Mouse (Mus musculus) spleen, adult 2 months (tissue): ENCODE measurements around the gene Tmeff2. TPM values are rescaled to one million over a fixed set of nuclear protein-coding genes. Genes with fewer than 3 reads are reported as not detected.

Experiments
- DNase-seq, 2 experiments: peaks; one replicate each; pipeline versions ENCODE4 v3.0.0 to v3.0.0-alpha.2; 2012 to 2021; ENCODE audit warnings: low spot score in 2 of 2, low read depth in 1 of 2
- H3K27ac ChIP-seq: fragments of 200-500 bp; 2 replicates; pipeline ENCODE4 v1.5.1; 2012; ENCODE audit warnings: low read length, inconsistent platforms; ENCODE audit not compliant: insufficient read depth
- H3K27me3 ChIP-seq: fragments of 200-500 bp; 2 replicates; pipeline ENCODE4 v1.6.1; 2012; ENCODE audit warnings: mild to moderate bottlenecking, moderate library complexity, low read length, inconsistent platforms; ENCODE audit not compliant: control insufficient read depth, insufficient read depth
- H3K36me3 ChIP-seq: fragments of 200-500 bp; 2 replicates; pipeline ENCODE4 v1.6.1; 2012; ENCODE audit warnings: mild to moderate bottlenecking, low read length, inconsistent platforms; ENCODE audit not compliant: control insufficient read depth, insufficient read depth
- H3K4me1 ChIP-seq: fragments of 200-500 bp; 2 replicates; pipeline ENCODE4 v1.6.1; 2011; ENCODE audit warnings: inconsistent platforms; ENCODE audit not compliant: control insufficient read depth, insufficient read depth, insufficient read length
- H3K4me3 ChIP-seq: fragments of 200-500 bp; 2 replicates; pipeline ENCODE4 v1.5.1; 2011; ENCODE audit warnings: mild to moderate bottlenecking, inconsistent platforms; ENCODE audit not compliant: insufficient read depth, insufficient read length; ENCODE audit errors: extremely low read depth
- CTCF ChIP-seq: fragments of 200-500 bp; IDR thresholded peaks from 2 replicates; pipeline ENCODE4 v1.5.1; 2011; ENCODE audit warnings: mild to moderate bottlenecking, inconsistent platforms; ENCODE audit not compliant: insufficient read depth, insufficient read length, insufficient replicate concordance; ENCODE audit errors: extremely low read depth
- POLR2A ChIP-seq: fragments of 200-500 bp; IDR thresholded peaks from 2 replicates; pipeline ENCODE4 v1.6.1; 2011; ENCODE audit warnings: low read depth, low read length, inconsistent platforms
- WGBS: fragments of 180-500 bp; shearing (Covaris S2); methylation state at CpG from one replicate; pipeline ENCODE4 v1.1.7; 2018; 5-methylcytosine and 5-hydroxymethylcytosine counted together
- polyA plus RNA-seq: library from polyadenylated mRNA; depleted of rRNA; stranded (reverse); fragments of >200 nt; gene quantifications from 2 replicates; pipeline ENCODE4 v1.2.3, GENCODE M21; 2012

Gene Tmeff2
- polyA plus RNA-seq, 1 experiment = 0.05 TPM

DNA sequence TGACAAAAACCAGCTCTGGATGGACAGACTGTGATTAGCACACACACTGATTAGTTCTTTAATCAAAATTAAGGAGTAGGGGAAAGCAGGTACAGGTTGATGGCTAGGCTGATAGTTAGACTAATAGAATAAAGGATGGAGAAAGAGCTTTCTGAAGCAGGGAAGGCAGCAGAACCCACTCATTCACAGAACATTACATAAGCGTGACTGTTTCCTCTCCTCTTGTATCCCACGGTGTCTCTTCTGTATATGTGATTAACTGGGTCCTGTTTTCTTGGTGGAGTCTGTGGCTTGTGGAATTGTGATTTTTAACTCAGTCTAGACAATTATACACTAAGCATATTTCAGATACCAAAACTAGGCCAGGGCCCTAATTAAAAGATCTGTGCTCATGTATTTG, 217.4 kb downstream of the Tmeff2 start:
- Histone ChIP-seq H3K27me3 (no peaks in the 10 kb centered on the region), H3K27ac (no peak overlapping the region), H3K4me1 (no peaks in the 10 kb centered on the region), H3K4me3 (no peak overlapping the region), H3K36me3 (no peaks in the 10 kb centered on the region)
- DNase-seq = no peak
- 86% methylated on average over 2 of the region's 2 CpGs for WGBS
- TF ChIP-seq CTCF (no peak), POLR2A (no peak)

DNA sequence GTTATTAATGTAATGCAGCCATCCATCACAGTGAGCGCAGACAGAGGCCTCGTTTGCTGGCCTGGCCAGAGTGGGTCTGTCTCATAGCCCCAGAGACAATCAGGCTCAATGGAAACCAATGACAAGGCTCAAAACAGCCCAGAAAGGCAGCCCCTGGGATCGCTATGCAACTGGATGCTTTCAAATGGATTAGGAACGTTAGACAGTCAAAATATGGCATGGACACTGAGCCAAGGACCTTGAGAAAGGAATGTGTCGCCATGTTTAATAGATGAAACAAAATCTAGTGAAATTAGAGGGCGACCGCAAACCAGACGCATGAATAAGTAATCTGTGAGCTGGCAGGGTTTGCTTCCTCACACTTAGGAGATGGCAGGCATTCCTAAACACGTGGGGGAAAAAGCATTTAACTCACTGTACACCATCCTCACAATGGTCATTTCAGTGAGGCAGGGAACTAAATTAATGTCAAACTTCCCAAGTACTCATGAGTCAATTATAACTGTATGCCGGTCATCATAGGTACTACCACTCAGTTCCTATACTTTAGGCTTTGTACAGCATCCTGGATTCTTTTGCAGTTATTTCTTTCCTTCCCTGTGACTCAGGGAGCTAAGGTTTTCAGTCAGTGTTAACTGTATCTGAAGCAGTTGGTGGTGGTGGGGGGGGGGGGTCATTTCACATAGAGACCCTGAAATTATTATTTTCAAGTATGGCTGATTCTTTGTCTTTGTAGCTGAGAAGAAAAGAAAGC, 225.4 kb downstream of the Tmeff2 start:
- no peak for DNase-seq
- WGBS = 81% methylated on average over 10 of the region's 10 CpGs
- no peak overlapping the region for H3K4me3 ChIP-seq
- H3K27me3 ChIP-seq = no peaks in the 10 kb centered on the region
- H3K4me1 ChIP-seq = no peaks in the 10 kb centered on the region
- no peak for TF ChIP-seq POLR2A
- no peak for TF ChIP-seq CTCF
- H3K27ac ChIP-seq = no peak overlapping the region
- no peaks in the 10 kb centered on the region for H3K36me3 ChIP-seq

DNA sequence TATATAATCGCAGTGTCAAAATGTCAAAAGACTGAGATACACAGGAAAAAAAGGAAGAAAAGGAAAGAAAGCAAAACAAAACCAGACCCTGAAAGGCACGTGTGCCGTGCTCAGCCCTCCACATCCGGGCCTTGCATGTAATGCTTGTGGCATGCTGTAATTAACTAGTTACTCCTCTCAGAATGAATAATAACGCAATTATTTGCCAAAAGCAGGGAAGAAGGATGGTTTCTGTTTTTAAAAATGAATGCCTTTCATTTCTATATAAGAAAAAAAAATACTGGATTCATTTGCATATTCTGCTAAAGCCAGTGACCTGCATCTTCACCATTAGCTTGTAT, 225.9 kb downstream of the Tmeff2 start:
- H3K4me1 ChIP-seq = no peaks in the 10 kb centered on the region
- DNase-seq = no peak
- no peak overlapping the region for H3K4me3 ChIP-seq
- H3K36me3 ChIP-seq = no peaks in the 10 kb centered on the region
- no peak overlapping the region for H3K27ac ChIP-seq
- no peak for TF ChIP-seq CTCF
- TF ChIP-seq POLR2A = no peak
- 58% methylated on average over 5 of the region's 5 CpGs for WGBS
- H3K27me3 ChIP-seq = no peaks in the 10 kb centered on the region

DNA sequence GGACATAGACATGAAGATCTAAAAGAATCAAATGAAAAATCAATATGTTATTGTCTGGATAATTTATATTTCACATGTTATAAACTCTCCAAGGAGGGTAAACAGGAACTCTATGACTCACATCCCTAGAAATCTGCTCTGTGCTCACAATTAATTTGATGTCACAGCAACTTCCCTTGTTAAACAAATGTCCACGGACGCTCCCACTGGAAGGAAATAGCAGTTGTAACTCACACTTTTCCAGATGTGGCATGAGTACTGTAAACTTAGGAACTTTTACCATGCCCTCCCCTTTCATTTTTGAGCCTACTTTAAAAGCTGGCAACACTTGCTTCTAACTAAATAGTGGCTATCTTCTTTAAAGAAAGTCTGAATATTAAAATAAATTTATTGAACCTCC, 236.3 kb downstream of the Tmeff2 start:
- Histone ChIP-seq H3K4me3 (no peak overlapping the region), H3K36me3 (no peaks in the 10 kb centered on the region), H3K27ac (no peak overlapping the region), H3K27me3 (no peaks in the 10 kb centered on the region), H3K4me1 (no peaks in the 10 kb centered on the region)
- 57% methylated on average over 2 of the region's 2 CpGs for WGBS
- no peak for DNase-seq
- TF ChIP-seq CTCF (no peak), POLR2A (no peak)

DNA sequence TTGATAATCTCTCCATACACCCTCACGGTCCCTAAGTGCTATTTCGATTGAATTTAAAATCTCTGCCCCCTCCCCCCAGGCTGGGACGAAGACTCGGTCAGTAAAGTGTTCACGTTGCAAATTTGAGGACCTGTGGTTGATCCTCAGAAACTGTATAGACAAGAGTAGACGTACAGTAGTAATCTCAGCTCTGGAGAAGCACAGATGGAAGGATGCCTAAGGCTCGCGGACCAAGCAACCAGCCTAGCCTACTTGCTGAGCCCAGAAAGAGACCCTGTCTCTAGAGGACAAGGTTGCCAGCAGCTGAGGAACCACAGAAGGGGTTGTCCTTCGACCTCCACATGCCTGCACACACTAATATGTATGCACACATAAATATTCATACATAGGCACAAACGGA, 239.2 kb downstream of the Tmeff2 start:
- no peak for DNase-seq
- Histone ChIP-seq H3K27ac (no peak overlapping the region), H3K4me3 (no peak overlapping the region), H3K36me3 (no peaks in the 10 kb centered on the region), H3K27me3 (no peaks in the 10 kb centered on the region), H3K4me1 (no peaks in the 10 kb centered on the region)
- WGBS = 86% methylated on average over 10 of the region's 10 CpGs
- TF ChIP-seq POLR2A = no peak
- no peak for TF ChIP-seq CTCF

DNA sequence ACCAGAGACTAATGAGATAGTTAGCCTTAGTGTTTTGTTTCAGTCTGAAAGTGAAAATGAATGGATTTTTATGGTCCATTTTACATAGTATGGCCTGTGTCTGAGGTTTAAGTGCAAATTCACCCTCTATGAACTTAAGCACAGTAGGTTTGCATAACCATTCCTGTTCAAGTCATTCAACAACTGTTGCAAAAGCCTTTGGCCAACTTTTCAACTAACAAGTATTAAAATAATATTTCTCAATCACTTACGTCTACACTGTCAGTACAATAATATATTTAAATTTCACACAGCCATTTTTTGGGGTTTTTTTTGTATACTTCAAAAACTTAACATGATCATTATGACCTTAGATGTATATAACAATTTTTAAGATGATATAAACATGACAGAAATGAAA, 240.9 kb downstream of the Tmeff2 start:
- no peak for DNase-seq
- no peaks in the 10 kb centered on the region for H3K27me3 ChIP-seq

DNA sequence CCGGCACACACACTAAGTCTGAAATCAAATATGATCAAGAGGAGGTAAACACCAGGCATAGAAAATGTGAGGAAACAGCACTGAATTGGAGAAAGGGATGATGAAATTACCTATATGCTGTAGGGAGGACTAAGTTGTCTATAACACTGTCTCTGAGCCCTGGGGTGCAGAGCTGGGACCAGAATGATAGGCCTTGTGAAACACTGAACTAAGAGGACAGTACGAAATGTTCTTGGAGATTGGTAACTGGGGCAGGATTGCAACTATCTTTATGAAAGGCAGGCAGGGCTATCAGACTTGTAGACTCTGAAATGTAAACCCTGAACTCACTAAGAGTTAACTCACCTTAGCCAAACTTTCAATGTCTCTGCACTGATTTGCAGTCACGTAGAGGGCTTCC, 242.3 kb downstream of the Tmeff2 start:
- Histone ChIP-seq H3K27me3 (no peaks in the 10 kb centered on the region), H3K4me3 (no peak overlapping the region), H3K27ac (no peak overlapping the region), H3K4me1 (no peaks in the 10 kb centered on the region), H3K36me3 (no peaks in the 10 kb centered on the region)
- DNase-seq = no peak
- no peak for TF ChIP-seq POLR2A
- TF ChIP-seq CTCF = no peak
- 94% methylated on average over 3 of the region's 3 CpGs for WGBS

More for the DNA sequence above, 240.9 kb downstream of the Tmeff2 start:
- WGBS = 90% methylated on average over 1 of the region's 1 CpGs
- H3K27ac ChIP-seq = no peak overlapping the region
- no peak for TF ChIP-seq POLR2A
- no peak for TF ChIP-seq CTCF
- no peak overlapping the region for H3K4me3 ChIP-seq
- no peaks in the 10 kb centered on the region for H3K36me3 ChIP-seq
- no peaks in the 10 kb centered on the region for H3K4me1 ChIP-seq
